Mouse (Mus musculus): Measurements from ENCODE around the gene Tmem140. TPM values are rescaled to one million over a fixed set of nuclear protein-coding genes. Genes with fewer than 3 reads are reported as not detected.

Gene Tmem140
- polyA plus RNA-seq, 1 experiment from 2014 or later = 1.8 TPM

- Histone ChIP-seq H3K4me2 (ENCODE audit: low read depth, low read length) (no peak overlapping the region), H3K4me1 (ENCODE audit: control insufficient read depth, insufficient read depth, low read length) (peaks cover 30% of the 10 kb centered on the region), H3K9ac (ENCODE audit: low read depth, low read length) (no peak overlapping the region), H3K36me3 (ENCODE audit: control insufficient read depth, insufficient read depth, low read length) (no peaks in the 10 kb centered on the region), H3K27me3 (replicated peaks; ENCODE audit: control insufficient read depth, insufficient read depth, low read length) (no peaks in the 10 kb centered on the region), H3K4me3 (ENCODE audit: low read length) (no peak overlapping the region), H3K9me3 (ENCODE audit: control insufficient read depth, low read length) (no peaks in the 10 kb centered on the region), H3K27ac (ENCODE audit: low read length) (no peak overlapping the region; the same call in 1 of the 2 replicates)
- WGBS = 86% methylated on average over 15 of the region's 15 CpGs
- ATAC-seq = no peak
Observed at GRCm38 (mm10) chr6:34875268-34875761, 12.4 kb downstream of the Tmem140 start.

- Histone ChIP-seq H3K4me3 (ENCODE audit: low read length) (no peak overlapping the region), H3K27me3 (replicated peaks; ENCODE audit: control insufficient read depth, insufficient read depth, low read length) (no peaks in the 10 kb centered on the region), H3K27ac (ENCODE audit: low read length) (peak overlapping the region; percentile 53), H3K9ac (ENCODE audit: low read depth, low read length) (peak overlapping the region; percentile 93), H3K9me3 (ENCODE audit: control insufficient read depth, low read length) (no peaks in the 10 kb centered on the region), H3K36me3 (ENCODE audit: control insufficient read depth, insufficient read depth, low read length) (no peaks in the 10 kb centered on the region), H3K4me2 (ENCODE audit: low read depth, low read length) (no peak overlapping the region), H3K4me1 (ENCODE audit: control insufficient read depth, insufficient read depth, low read length) (peaks cover 27% of the 10 kb centered on the region)
- peak; percentile 17 for ATAC-seq
- 51% methylated on average over 12 of the region's 12 CpGs for WGBS
Observed at GRCm38 (mm10) chr6:34875966-34876834, 13.3 kb downstream of the Tmem140 start.

GRCm38 (mm10) chr6:34876835-34877156 lies 13.8 kb downstream of the Tmem140 start:
- peak; percentile 59 for ATAC-seq
- Histone ChIP-seq H3K4me3 (ENCODE audit: low read length) (peak overlapping the region; percentile 75), H3K4me1 (ENCODE audit: control insufficient read depth, insufficient read depth, low read length) (peaks cover 27% of the 10 kb centered on the region), H3K9ac (ENCODE audit: low read depth, low read length) (peak overlapping the region; percentile 93), H3K4me2 (ENCODE audit: low read depth, low read length) (peak overlapping the region; percentile 70), H3K27ac (ENCODE audit: low read length) (peak overlapping the region; percentile 95), H3K36me3 (ENCODE audit: control insufficient read depth, insufficient read depth, low read length) (no peaks in the 10 kb centered on the region), H3K9me3 (ENCODE audit: control insufficient read depth, low read length) (no peaks in the 10 kb centered on the region), H3K27me3 (replicated peaks; ENCODE audit: control insufficient read depth, insufficient read depth, low read length) (no peaks in the 10 kb centered on the region)
- WGBS = 33% methylated on average over 2 of the region's 2 CpGs

- H3K4me1 ChIP-seq (ENCODE audit: control insufficient read depth, insufficient read depth, low read length) = peaks cover 27% of the 10 kb centered on the region
- ATAC-seq = peak; percentile 89
- no peaks in the 10 kb centered on the region for H3K9me3 ChIP-seq (ENCODE audit: control insufficient read depth, low read length)
- peak within 1 kb of the TSS; percentile 95 for H3K27ac ChIP-seq (ENCODE audit: low read length)
- H3K27me3 ChIP-seq (replicated peaks; ENCODE audit: control insufficient read depth, insufficient read depth, low read length) = no peaks in the 10 kb centered on the region
- peak within 1 kb of the TSS; percentile 70 for H3K4me2 ChIP-seq (ENCODE audit: low read depth, low read length)
- no peaks in the 10 kb centered on the region for H3K36me3 ChIP-seq (ENCODE audit: control insufficient read depth, insufficient read depth, low read length)
- under 1% methylated on average over 56 of the region's 56 CpGs for WGBS
- H3K4me3 ChIP-seq (ENCODE audit: low read length) = peak within 1 kb of the TSS; percentile 75
- H3K9ac ChIP-seq (ENCODE audit: low read depth, low read length) = peak within 1 kb of the TSS; percentile 93
Observed at GRCm38 (mm10) chr6:34877509-34878321, 14.8 kb downstream of the Tmem140 start, which contains the start of gene Cyren. Gene Cyren (minus strand): TSS chr6:34878060.

- Histone ChIP-seq H3K9ac (ENCODE audit: low read depth, low read length) (no peak overlapping the region), H3K9me3 (ENCODE audit: control insufficient read depth, low read length) (no peaks in the 10 kb centered on the region), H3K36me3 (ENCODE audit: control insufficient read depth, insufficient read depth, low read length) (no peaks in the 10 kb centered on the region), H3K4me2 (ENCODE audit: low read depth, low read length) (no peak overlapping the region), H3K27ac (ENCODE audit: low read length) (no peak overlapping the region), H3K4me3 (ENCODE audit: low read length) (no peak overlapping the region), H3K4me1 (ENCODE audit: control insufficient read depth, insufficient read depth, low read length) (peaks cover 27% of the 10 kb centered on the region), H3K27me3 (replicated peaks; ENCODE audit: control insufficient read depth, insufficient read depth, low read length) (no peaks in the 10 kb centered on the region)
- WGBS = 89% methylated on average over 16 of the region's 16 CpGs
- no peak for ATAC-seq
Observed at GRCm38 (mm10) chr6:34879101-34879740, 16.3 kb downstream of the Tmem140 start.

GRCm38 (mm10) chr6:34879911-34880475 lies 17.0 kb downstream of the Tmem140 start:
- Histone ChIP-seq H3K4me2 (ENCODE audit: low read depth, low read length) (no peak overlapping the region), H3K9ac (ENCODE audit: low read depth, low read length) (no peak overlapping the region), H3K36me3 (ENCODE audit: control insufficient read depth, insufficient read depth, low read length) (no peaks in the 10 kb centered on the region), H3K4me3 (ENCODE audit: low read length) (no peak overlapping the region), H3K4me1 (ENCODE audit: control insufficient read depth, insufficient read depth, low read length) (peaks cover 22% of the 10 kb centered on the region), H3K27ac (ENCODE audit: low read length) (no peak overlapping the region), H3K9me3 (ENCODE audit: control insufficient read depth, low read length) (no peaks in the 10 kb centered on the region), H3K27me3 (replicated peaks; ENCODE audit: control insufficient read depth, insufficient read depth, low read length) (no peaks in the 10 kb centered on the region)
- WGBS = 58% methylated on average over 6 of the region's 6 CpGs
- ATAC-seq = no peak

GRCm38 (mm10) chr6:34884724-34885123 lies 21.8 kb downstream of the Tmem140 start:
- Histone ChIP-seq H3K4me2 (ENCODE audit: low read depth, low read length) (0 out of 2 replicates have a peak overlapping the region, but pooled peaks have one; percentile 1), H3K27me3 (replicated peaks; ENCODE audit: control insufficient read depth, insufficient read depth, low read length) (no peaks in the 10 kb centered on the region), H3K27ac (ENCODE audit: low read length) (peak overlapping the region; percentile 88), H3K4me1 (ENCODE audit: control insufficient read depth, insufficient read depth, low read length) (no peaks in the 10 kb centered on the region), H3K36me3 (ENCODE audit: control insufficient read depth, insufficient read depth, low read length) (no peaks in the 10 kb centered on the region), H3K4me3 (ENCODE audit: low read length) (no peak overlapping the region), H3K9me3 (ENCODE audit: control insufficient read depth, low read length) (no peaks in the 10 kb centered on the region), H3K9ac (ENCODE audit: low read depth, low read length) (no peak overlapping the region)
- WGBS = 71% methylated on average over 7 of the region's 7 CpGs
- ATAC-seq = peak; percentile 83

GRCm38 (mm10) chr6:34887131-34887850 lies 24.3 kb downstream of the Tmem140 start:
- WGBS = 79% methylated on average over 6 of the region's 6 CpGs

More at GRCm38 (mm10) chr6:34887131-34887850, 24.3 kb downstream of the Tmem140 start:
- ATAC-seq = no peak
- Histone ChIP-seq H3K27ac (ENCODE audit: low read length) (no peak overlapping the region), H3K4me2 (ENCODE audit: low read depth, low read length) (no peak overlapping the region), H3K27me3 (replicated peaks; ENCODE audit: control insufficient read depth, insufficient read depth, low read length) (no peaks in the 10 kb centered on the region), H3K4me3 (ENCODE audit: low read length) (no peak overlapping the region), H3K9me3 (ENCODE audit: control insufficient read depth, low read length) (no peaks in the 10 kb centered on the region), H3K9ac (ENCODE audit: low read depth, low read length) (no peak overlapping the region), H3K4me1 (ENCODE audit: control insufficient read depth, insufficient read depth, low read length) (no peaks in the 10 kb centered on the region), H3K36me3 (ENCODE audit: control insufficient read depth, insufficient read depth, low read length) (no peaks in the 10 kb centered on the region; the same call in 1 of the 2 replicates)

Measured in intestine, embryonic 16.5 days (tissue).